Mouse (Mus musculus) intestine, postnatal 0 days (tissue): ENCODE measurements around the gene Srf. TPM values are rescaled to one million over a fixed set of nuclear protein-coding genes. Genes with fewer than 3 reads are reported as not detected.

Experiments
- ATAC-seq: fragments of 200-750 bp; cut with Nextera tagmentation; 2 replicates; pipeline ENCODE4 v1.8.0; 2017; ENCODE audit warnings: mild to moderate bottlenecking, moderate TSS enrichment, moderate library complexity
- H3K27ac ChIP-seq: fragments of 300-500 bp; sonication (generic); 2 replicates; pipeline ENCODE4 v1.5.1; 2014; ENCODE audit warnings: mild to moderate bottlenecking, low read depth, low read length, moderate library complexity
- H3K27me3 ChIP-seq: fragments of 300-500 bp; sonication (generic); replicated peaks from 2 replicates; pipeline ENCODE4 v1.6.1; 2014; ENCODE audit warnings: low read length, mixed read lengths; ENCODE audit not compliant: control insufficient read depth, insufficient read depth
- H3K36me3 ChIP-seq: fragments of 300-500 bp; sonication (generic); 2 replicates; pipeline ENCODE4 v1.6.1; 2014; ENCODE audit warnings: mild to moderate bottlenecking, moderate library complexity; ENCODE audit not compliant: control insufficient read depth, insufficient read depth
- H3K4me1 ChIP-seq: fragments of 300-500 bp; sonication (generic); replicated peaks from 2 replicates; pipeline ENCODE4 v1.6.1; 2014; ENCODE audit warnings: antibody characterized with exemption, low read length, mixed read lengths; ENCODE audit not compliant: control insufficient read depth, insufficient read depth
- H3K4me2 ChIP-seq: fragments of 300-500 bp; sonication (generic); replicated peaks from 2 replicates; pipeline ENCODE4 v1.6.1; 2014; ENCODE audit warnings: low read depth, mild to moderate bottlenecking, moderate library complexity
- H3K4me3 ChIP-seq: fragments of 300-500 bp; sonication (generic); 2 replicates; pipeline ENCODE4 v1.5.1; 2014; ENCODE audit warnings: low read depth, low read length
- H3K9ac ChIP-seq: fragments of 300-500 bp; sonication (generic); 2 replicates; pipeline ENCODE4 v1.6.1; 2014; ENCODE audit warnings: mild to moderate bottlenecking, low read depth, low read length
- H3K9me3 ChIP-seq: fragments of 300-500 bp; sonication (generic); 2 replicates; pipeline ENCODE4 v1.6.1; 2016; ENCODE audit warnings: mixed run types; ENCODE audit not compliant: control insufficient read depth
- CTCF ChIP-seq: sonication (generic); IDR thresholded peaks from 2 replicates; pipeline ENCODE4 v1.5.1; 2016; ENCODE audit warnings: low read depth, mild to moderate bottlenecking, control low read depth, antibody characterized with exemption, moderate library complexity
- WGBS: fragments of 180-500 bp; shearing (Covaris S2); extraction: QIAGEN DNeasy Blood & Tissue Kit; methylation state at CpG from one replicate; pipeline ENCODE4 v1.1.7; 2014; 5-methylcytosine and 5-hydroxymethylcytosine counted together
- polyA plus RNA-seq: library from polyadenylated mRNA; unstranded; fragments of >200 nt; fragmentation: Nextera tagmentation; extraction: Ambion mirVana; gene quantifications from 2 replicates; pipeline ENCODE4 v1.2.1, GENCODE M21; 2015

Gene Srf
- polyA plus RNA-seq, 1 experiment from 2014 or later = 5.1 TPM

GRCm38 (mm10) chr17:46597956-46598355 is 42.0 kb upstream of the Srf start:
- H3K9ac ChIP-seq = no peak overlapping the region
- H3K4me1 ChIP-seq = no peaks in the 10 kb centered on the region; the same call in 1 of the 2 replicates
- no peak for ATAC-seq
- no peak overlapping the region for H3K4me3 ChIP-seq
- no peak for TF ChIP-seq CTCF
- no peak overlapping the region for H3K27ac ChIP-seq
- H3K36me3 ChIP-seq = no peaks in the 10 kb centered on the region; the same call in 1 of the 2 replicates
- no peaks in the 10 kb centered on the region for H3K9me3 ChIP-seq
- no peaks in the 10 kb centered on the region for H3K27me3 ChIP-seq
- WGBS = 66% methylated on average over 11 of the region's 11 CpGs
- no peak overlapping the region for H3K4me2 ChIP-seq

- H3K4me1 ChIP-seq = no peaks in the 10 kb centered on the region; the same call in 1 of the 2 replicates
- H3K27me3 ChIP-seq = no peaks in the 10 kb centered on the region
- no peak overlapping the region for H3K4me2 ChIP-seq
- no peak for TF ChIP-seq CTCF
- H3K9ac ChIP-seq = no peak overlapping the region
- no peaks in the 10 kb centered on the region; the same call in 1 of the 2 replicates for H3K36me3 ChIP-seq
- WGBS = 74% methylated on average over 6 of the region's 6 CpGs
- no peak for ATAC-seq
- H3K9me3 ChIP-seq = no peaks in the 10 kb centered on the region
- no peak overlapping the region for H3K27ac ChIP-seq
- no peak overlapping the region for H3K4me3 ChIP-seq
These were observed 39.4 kb upstream of the Srf start for GRCm38 (mm10) chr17:46595336-46595735.

GRCm38 (mm10) chr17:46594606-46595005 is 38.6 kb upstream of the Srf start:
- no peak overlapping the region for H3K4me2 ChIP-seq
- WGBS = 61% methylated on average over 9 of the region's 9 CpGs
- H3K4me3 ChIP-seq = no peak overlapping the region
- H3K9me3 ChIP-seq = no peaks in the 10 kb centered on the region
- H3K27me3 ChIP-seq = no peaks in the 10 kb centered on the region
- ATAC-seq = peak; percentile 20; the same call in 1 of the 2 replicates
- no peak for TF ChIP-seq CTCF
- H3K9ac ChIP-seq = no peak overlapping the region
- peaks cover 7% of the 10 kb centered on the region; the same call in 1 of the 2 replicates for H3K36me3 ChIP-seq
- no peak overlapping the region for H3K27ac ChIP-seq
- H3K4me1 ChIP-seq = no peaks in the 10 kb centered on the region; the same call in 1 of the 2 replicates

GRCm38 (mm10) chr17:46593124-46593523 is 37.1 kb upstream of the Srf start:
- Histone ChIP-seq H3K27me3 (no peaks in the 10 kb centered on the region), H3K9ac (no peak overlapping the region), H3K36me3 (peaks cover 13% of the 10 kb centered on the region), H3K27ac (no peak overlapping the region), H3K4me1 (no peaks in the 10 kb centered on the region; the same call in 1 of the 2 replicates), H3K9me3 (no peaks in the 10 kb centered on the region), H3K4me2 (no peak overlapping the region), H3K4me3 (no peak overlapping the region)
- WGBS = 79% methylated on average over 4 of the region's 4 CpGs
- no peak for ATAC-seq
- TF ChIP-seq CTCF = no peak

- Histone ChIP-seq H3K4me1 (no peaks in the 10 kb centered on the region; the same call in 1 of the 2 replicates), H3K27me3 (no peaks in the 10 kb centered on the region), H3K9me3 (no peaks in the 10 kb centered on the region), H3K4me3 (no peak overlapping the region), H3K4me2 (no peak overlapping the region), H3K9ac (no peak overlapping the region), H3K36me3 (peaks cover 20% of the 10 kb centered on the region), H3K27ac (no peak overlapping the region)
- ATAC-seq = no peak
- whole genome bisulfite sequencing = 73% methylated on average over 19 of the region's 19 CpGs
- TF ChIP-seq CTCF = no peak
These were observed 35.4 kb upstream of the Srf start for GRCm38 (mm10) chr17:46591406-46591805.

GRCm38 (mm10) chr17:46590439-46590838 is 34.5 kb upstream of the Srf start:
- Histone ChIP-seq H3K4me3 (no peak overlapping the region), H3K9ac (no peak overlapping the region), H3K9me3 (no peaks in the 10 kb centered on the region), H3K27ac (no peak overlapping the region), H3K27me3 (no peaks in the 10 kb centered on the region), H3K36me3 (peaks cover 25% of the 10 kb centered on the region), H3K4me2 (no peak overlapping the region), H3K4me1 (no peaks in the 10 kb centered on the region; the same call in 1 of the 2 replicates)
- ATAC-seq = no peak; the same call in 1 of the 2 replicates
- TF ChIP-seq CTCF = no peak
- WGBS = 56% methylated on average over 7 of the region's 7 CpGs
